Mouse (Mus musculus) neutrophil, adult 5-6 weeks (primary cell): ENCODE results near the gene Ppp2r2c. TPM values are rescaled to one million over a fixed set of nuclear protein-coding genes. Genes with fewer than 3 reads are reported as not detected.
"Not testable (repeated sequence)": the region's sequence is repeated elsewhere in the genome, so short reads cannot be mapped to it uniquely, and the experiment has no call there.

Source experiments
- ATAC-seq: fragments of 151-379, 151-347 bp; 2 replicates; pipeline ENCODE4 v1.8.0; 2017; ENCODE audit warnings: mild to moderate bottlenecking, moderate TSS enrichment; ENCODE audit not compliant: insufficient number of reproducible peaks, poor library complexity, low FRiP score, severe bottlenecking; ENCODE audit errors: extremely low read depth
- total RNA-seq: library from RNA; stranded (forward); fragments of 200-1000 nt; gene quantifications from 2 replicates; pipeline ENCODE4 v1.2.3, GENCODE M21; 2017

The Ppp2r2c gene
- total RNA-seq, 1 experiment from 2014 or later, result not detected

GRCm38 (mm10) chr5:36916581-36916980 lies 48.3 kb downstream of the Ppp2r2c start:
- ATAC-seq, result no peak

DNA sequence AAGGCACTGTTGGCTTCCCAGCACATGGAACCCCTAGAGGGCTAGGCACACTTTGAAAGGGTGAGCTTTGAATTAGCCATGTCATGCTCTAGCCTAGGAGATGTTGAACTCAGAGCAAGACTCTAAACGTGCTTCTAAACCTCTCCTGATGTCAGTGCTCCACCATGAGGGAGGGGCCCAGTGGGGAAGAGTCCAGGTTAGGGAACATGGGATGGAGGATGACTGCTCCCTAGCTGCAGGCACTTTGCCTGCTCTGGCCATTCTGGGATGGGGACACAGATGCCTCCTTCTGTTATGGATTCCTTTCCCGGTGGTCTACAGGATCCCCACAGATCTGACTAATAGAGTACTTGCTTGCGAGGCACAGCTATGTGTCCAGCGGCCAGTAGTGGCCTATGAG lies 48.9 kb downstream of the Ppp2r2c start:
- ATAC-seq, result no peak

DNA sequence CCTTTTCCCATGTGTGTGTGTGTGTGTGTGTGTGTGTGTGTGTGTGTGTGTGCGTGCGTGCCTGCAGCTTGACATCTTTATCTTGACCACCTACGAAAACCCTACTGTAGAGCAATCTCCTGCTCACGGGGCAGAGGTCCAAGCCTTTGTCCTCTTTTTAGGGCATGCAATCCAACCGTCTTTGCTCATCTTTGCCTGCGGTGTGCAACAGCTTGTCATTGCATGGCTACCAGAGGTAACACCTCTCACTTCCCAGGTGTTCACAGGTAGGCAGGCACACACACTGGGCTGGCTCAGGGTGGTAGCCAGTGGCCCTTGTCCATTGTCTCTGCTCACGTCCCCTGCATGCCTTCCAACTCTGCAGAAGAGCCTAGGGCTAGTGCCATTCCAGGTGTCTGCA lies 49.7 kb downstream of the Ppp2r2c start:
- ATAC-seq, result no peak

GRCm38 (mm10) chr5:36920072-36920471 lies 51.8 kb downstream of the Ppp2r2c start:
- no peak for ATAC-seq

DNA sequence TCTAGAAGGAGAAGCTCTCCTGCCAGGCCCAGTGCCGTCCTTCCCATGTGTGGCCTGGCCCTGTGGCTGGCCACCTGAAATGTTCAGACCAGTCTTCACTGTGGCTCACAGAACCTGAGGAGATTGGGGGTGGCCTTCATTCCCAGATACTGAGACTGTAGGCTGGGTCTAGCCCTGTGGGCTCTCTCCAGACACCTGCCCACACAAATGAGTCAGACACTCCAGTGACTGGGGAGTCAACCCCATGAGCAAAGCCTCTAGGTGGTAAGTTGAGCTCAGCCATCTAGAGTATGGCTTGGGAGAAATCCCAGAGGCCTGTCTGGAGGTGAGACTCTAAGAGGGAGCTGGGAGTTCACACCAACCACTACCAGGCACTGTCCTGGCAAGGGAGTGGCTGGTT lies 53.6 kb downstream of the Ppp2r2c start:
- ATAC-seq, result no peak

DNA sequence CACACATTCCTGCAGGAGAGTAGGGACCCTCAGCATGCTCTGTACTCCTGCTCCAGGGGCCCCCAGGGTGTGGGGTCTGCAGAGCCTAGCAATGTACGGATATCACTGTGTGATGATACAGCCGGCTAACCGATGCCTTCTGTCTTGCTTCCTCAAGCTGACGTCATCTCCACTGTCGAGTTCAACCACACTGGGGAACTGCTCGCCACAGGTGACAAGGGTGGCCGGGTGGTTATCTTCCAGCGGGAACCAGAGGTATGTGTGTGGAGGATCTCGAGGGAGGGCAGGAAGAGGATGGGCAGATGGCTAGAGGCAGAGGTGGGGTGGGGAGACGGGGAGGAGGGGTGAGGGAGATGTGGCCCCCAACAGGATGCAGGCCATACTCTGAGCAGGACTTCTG lies 54.5 kb downstream of the Ppp2r2c start:
- ATAC-seq, result no peak

DNA sequence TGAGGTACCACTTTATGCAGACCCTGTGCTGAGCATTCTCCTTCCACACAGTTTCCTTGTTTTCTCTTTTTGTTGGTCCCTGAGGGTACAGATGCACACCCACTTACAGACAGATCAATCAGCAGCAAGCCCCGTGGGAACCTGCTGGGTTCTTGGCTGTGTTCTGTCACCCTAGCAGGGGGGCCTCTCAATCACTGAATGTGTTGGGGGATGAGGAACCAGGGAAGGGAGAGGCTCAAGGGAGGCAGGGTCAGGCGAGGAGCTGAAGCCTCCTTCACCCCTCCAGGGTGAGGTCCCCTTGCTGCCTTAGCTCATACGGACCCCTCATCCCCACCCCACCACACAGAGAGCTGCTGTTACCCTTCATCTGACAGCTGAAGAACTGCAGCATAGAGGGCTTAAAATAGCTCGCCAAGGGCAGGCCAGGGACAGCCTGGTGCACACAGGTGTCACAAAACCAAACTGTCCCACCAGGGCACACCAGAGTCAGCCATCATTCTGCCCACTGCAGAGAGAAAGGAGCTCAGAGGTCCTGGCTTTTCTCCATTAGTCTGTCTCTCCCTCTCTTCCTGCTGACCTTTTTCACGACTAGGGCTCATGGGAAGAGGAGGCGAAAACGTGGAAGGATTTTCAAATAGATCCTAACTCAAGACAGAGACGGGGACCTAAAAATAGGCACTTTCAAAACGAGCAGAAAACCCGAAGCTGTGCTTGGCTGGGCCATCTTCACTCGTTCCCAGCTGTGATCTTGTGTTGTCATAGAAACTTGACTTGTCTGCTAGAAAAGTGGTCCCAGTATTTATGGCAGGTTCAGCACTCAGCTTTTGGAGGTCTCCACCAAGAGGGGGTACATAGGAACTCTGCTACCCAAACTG lies 55.8 kb downstream of the Ppp2r2c start:
- ATAC-seq, result no peak

GRCm38 (mm10) chr5:36928701-36929100 lies 60.4 kb downstream of the Ppp2r2c start:
- ATAC-seq, result no peak

GRCm38 (mm10) chr5:36929376-36929775 lies 61.1 kb downstream of the Ppp2r2c start:
- no peak for ATAC-seq

DNA sequence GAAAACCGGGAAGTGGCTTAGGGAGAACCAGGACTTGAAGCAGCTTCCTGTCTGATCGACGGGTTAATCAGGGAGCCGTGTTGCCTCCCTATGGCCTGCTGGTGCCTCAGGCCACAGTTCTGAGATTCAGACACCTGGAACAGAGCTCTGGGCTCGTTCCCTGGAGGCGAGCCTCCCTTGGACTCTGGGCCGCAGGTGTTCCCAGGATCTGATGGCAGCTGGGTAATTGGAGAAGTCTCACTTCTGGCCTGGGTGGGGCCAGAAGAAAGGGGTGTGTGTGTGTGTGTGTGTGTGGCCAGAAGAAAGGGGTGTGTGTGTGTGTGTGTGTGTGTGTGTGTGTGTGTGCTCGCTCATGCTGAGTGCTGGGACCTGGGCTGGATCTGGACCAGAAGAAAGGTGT lies 65.1 kb downstream of the Ppp2r2c start:
- no peak for ATAC-seq

GRCm38 (mm10) chr5:36935486-36936473 lies 67.5 kb downstream of the Ppp2r2c start:
- ATAC-seq, result no peak

- ATAC-seq, result no peak
These were observed 68.2 kb downstream of the Ppp2r2c start for GRCm38 (mm10) chr5:36936548-36936947.

DNA sequence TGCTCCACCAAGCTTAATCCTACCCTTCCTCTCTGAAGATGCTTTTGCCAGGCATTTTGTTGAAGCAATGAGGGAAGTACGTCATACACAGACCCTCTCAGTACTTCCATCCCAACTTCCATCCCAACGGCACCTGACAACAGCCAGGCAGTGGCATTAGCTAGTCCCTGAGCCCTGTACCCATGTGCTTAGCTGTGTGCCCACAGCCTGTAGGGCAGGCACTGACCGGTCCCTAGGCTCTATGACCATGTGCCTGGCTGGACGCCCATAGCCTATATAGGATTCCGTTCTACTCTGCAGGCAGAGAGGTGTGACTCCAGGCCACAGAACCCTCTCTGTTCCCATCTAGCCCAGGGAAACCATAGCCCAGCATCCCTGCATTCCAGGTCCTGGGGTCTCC lies 69.7 kb downstream of the Ppp2r2c start:
- ATAC-seq, result no peak

- ATAC-seq, result not testable (repeated sequence)
These were observed 70.7 kb downstream of the Ppp2r2c start for GRCm38 (mm10) chr5:36938991-36939390.

DNA sequence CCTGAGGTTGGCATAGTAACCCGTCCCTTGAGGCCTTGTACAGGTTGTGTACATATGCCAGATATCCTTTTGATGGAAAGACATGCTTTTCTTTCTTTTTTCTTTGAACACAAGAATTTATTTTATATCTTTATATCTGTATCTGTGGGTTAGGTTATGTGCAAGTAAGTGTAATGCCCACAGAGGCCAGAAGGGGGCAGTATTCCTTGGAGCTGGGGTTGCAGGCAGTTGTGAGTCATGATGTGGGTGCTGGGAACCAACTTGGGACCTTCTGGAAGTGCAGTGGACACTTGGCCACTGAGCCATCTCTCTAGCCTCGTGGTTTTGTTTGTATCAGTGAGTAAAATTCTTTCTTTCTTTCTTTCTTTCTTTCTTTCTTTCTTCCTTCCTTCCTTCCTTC lies 74.1 kb downstream of the Ppp2r2c start:
- ATAC-seq, result no peak

- ATAC-seq, result no peak
These were observed 76.2 kb downstream of the Ppp2r2c start for GRCm38 (mm10) chr5:36944552-36944951.

DNA sequence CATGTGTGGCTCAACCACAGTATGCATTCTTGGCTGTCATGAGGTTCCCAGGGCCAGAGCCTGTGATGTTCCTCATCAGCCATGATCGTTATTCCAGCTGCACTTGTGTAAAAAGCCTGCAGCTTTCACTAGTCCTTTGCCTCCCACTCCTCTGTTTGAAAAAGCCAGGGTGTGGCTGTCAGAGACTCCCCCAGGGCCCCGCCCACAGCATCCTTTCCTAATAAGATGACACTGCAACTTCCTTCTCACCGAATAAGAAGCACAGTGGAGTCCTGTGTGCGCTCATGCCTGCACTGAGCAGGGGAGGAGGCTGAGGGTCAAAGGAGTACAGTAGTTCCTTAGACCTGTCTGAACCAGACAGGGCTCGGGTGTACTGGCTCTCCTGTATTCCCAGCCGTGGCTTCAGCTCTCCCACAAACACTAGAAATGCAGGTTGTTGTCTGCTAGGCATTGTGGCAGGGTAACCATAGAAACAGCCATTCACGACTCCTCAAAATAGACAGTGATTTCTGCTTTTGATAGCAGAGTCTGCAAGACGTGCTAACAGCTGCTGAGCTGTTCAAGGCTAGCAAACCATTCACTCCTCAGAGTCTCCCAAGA lies 76.9 kb downstream of the Ppp2r2c start:
- ATAC-seq, result no peak

GRCm38 (mm10) chr5:36945713-36946112 lies 77.4 kb downstream of the Ppp2r2c start:
- no peak for ATAC-seq

- ATAC-seq, result no peak
These were observed 78.1 kb downstream of the Ppp2r2c start for GRCm38 (mm10) chr5:36946445-36946844.
